Mouse (Mus musculus) adrenal gland, adult 2 months (tissue): Measurements from ENCODE around the gene Piezo1. TPM values are rescaled to one million over a fixed set of nuclear protein-coding genes. Genes with fewer than 3 reads are reported as not detected.
"Not testable (repeated sequence)": the region's sequence is repeated elsewhere in the genome, so short reads cannot be mapped to it uniquely, and the experiment has no call there.

Experiments
- DNase-seq: peaks from one replicate; pipeline ENCODE4 v3.0.0; 2021
- long read RNA-seq: library from polyadenylated mRNA; stranded (forward); transcript quantifications from one replicate; pipeline ENCODE4 v2.0.0, GENCODE M21; 2021
- polyA plus RNA-seq: library from polyadenylated mRNA; depleted of rRNA; stranded (reverse); fragments of >200 nt; gene quantifications from 2 replicates; pipeline ENCODE4 v1.2.3, GENCODE M21; 2012; rRNA removed
- total RNA-seq, 2 experiments: library from RNA; stranded (reverse); gene quantifications; 2 replicates each; pipeline ENCODE4 v1.2.3; 2021

Gene Piezo1
- total RNA-seq (10 to 100 TPM; 15.1 to 26.4 TPM), polyA plus RNA-seq (47.5 and 64.7 TPM in 2 replicates)
- long read RNA-seq, partial matches to known transcripts, result 1 of 1 reads
- long read RNA-seq, other reads (novel, unspliced or antisense), result 0 of 1 reads

GRCm38 (mm10) chr8:122551265-122552051 lies at the start of gene Piezo1:
Gene Piezo1, minus strand, starts transcription at chr8:122551329.
- peak; percentile 93 for DNase-seq

GRCm38 (mm10) chr8:122600666-122601065 lies 49.5 kb upstream of the Piezo1 start:
- DNase-seq, result no peak

- DNase-seq, result no peak
These were observed 44.9 kb upstream of the Piezo1 start for GRCm38 (mm10) chr8:122596031-122596430.

- no peak for DNase-seq
These were observed 42.8 kb upstream of the Piezo1 start for GRCm38 (mm10) chr8:122593783-122594507.

GRCm38 (mm10) chr8:122593240-122593639 lies 42.1 kb upstream of the Piezo1 start:
- DNase-seq, result no peak

GRCm38 (mm10) chr8:122586749-122587148 lies 35.6 kb upstream of the Piezo1 start:
- no peak for DNase-seq

- DNase-seq, result peak; percentile 14
These were observed 35.0 kb upstream of the Piezo1 start for GRCm38 (mm10) chr8:122586171-122586570.

GRCm38 (mm10) chr8:122585411-122585891 lies 34.3 kb upstream of the Piezo1 start:
- DNase-seq, result peak; percentile 62

GRCm38 (mm10) chr8:122584981-122585380 lies 33.9 kb upstream of the Piezo1 start:
- DNase-seq, result no peak

- DNase-seq, result no peak
These were observed 29.8 kb upstream of the Piezo1 start for GRCm38 (mm10) chr8:122580926-122581325.

- no peak for DNase-seq
These were observed 28.1 kb upstream of the Piezo1 start for GRCm38 (mm10) chr8:122579196-122579595.

GRCm38 (mm10) chr8:122577116-122577515 lies 26.0 kb upstream of the Piezo1 start:
- no peak for DNase-seq

GRCm38 (mm10) chr8:122576648-122577022 lies 25.5 kb upstream of the Piezo1 start, which contains the start of gene Aprt:
Gene Aprt, minus strand, starts transcription at chr8:122576909.
- peak; percentile 97 for DNase-seq

GRCm38 (mm10) chr8:122575735-122576647 lies 24.9 kb upstream of the Piezo1 start:
- DNase-seq, result peak; percentile 24

GRCm38 (mm10) chr8:122575286-122575685 lies 24.2 kb upstream of the Piezo1 start:
- no peak for DNase-seq

- no peak for DNase-seq
These were observed 23.6 kb upstream of the Piezo1 start for GRCm38 (mm10) chr8:122574667-122575251.

GRCm38 (mm10) chr8:122574264-122574663 lies 23.1 kb upstream of the Piezo1 start:
- DNase-seq, result no peak

GRCm38 (mm10) chr8:122573577-122573976 lies 22.4 kb upstream of the Piezo1 start:
- no peak for DNase-seq

- not testable (repeated sequence) for DNase-seq
These were observed 22.0 kb upstream of the Piezo1 start for GRCm38 (mm10) chr8:122573176-122573575.

- DNase-seq, result no peak
These were observed 21.6 kb upstream of the Piezo1 start for GRCm38 (mm10) chr8:122572751-122573150.

- DNase-seq, result no peak
These were observed 20.7 kb upstream of the Piezo1 start for GRCm38 (mm10) chr8:122571750-122572267.
